Mouse (Mus musculus) macrophage (primary cell): ENCODE measurements around the gene Zbtb11. TPM values are rescaled to one million over a fixed set of nuclear protein-coding genes. Genes with fewer than 3 reads are reported as not detected.
A peak's percentile ranks its signal among the peaks of the same experiment; 100 is the strongest.
"Not testable (repeated sequence)": the region's sequence is repeated elsewhere in the genome, so short reads cannot be mapped to it uniquely, and the experiment has no call there.

Source experiments
- H3K27ac ChIP-seq: fragments of 350-480 bp; formaldehyde crosslinking; 2 replicates; pipeline ENCODE4 v1.9.0; 2021
- H3K36me3 ChIP-seq: fragments of 350-480 bp; formaldehyde crosslinking; 2 replicates; pipeline ENCODE4 v1.9.0; 2021; ENCODE audit errors: inconsistent target
- H3K4me3 ChIP-seq: fragments of 350-480 bp; formaldehyde crosslinking; 2 replicates; pipeline ENCODE4 v1.9.0; 2021; ENCODE audit errors: inconsistent target
- H3K79me2 ChIP-seq: fragments of 350-480 bp; formaldehyde crosslinking; 2 replicates; pipeline ENCODE4 v1.9.0; 2021; ENCODE audit errors: inconsistent target
- WGBS: methylation state at CpG from one replicate; pipeline ENCODE4 v1.1.7; 2026; ENCODE audit warnings: inconsistent platforms; ENCODE audit not compliant: missing documents; 5-methylcytosine and 5-hydroxymethylcytosine counted together
- polyA plus RNA-seq: library from polyadenylated mRNA; stranded (reverse); fragments of 250-400 nt; gene quantifications from 3 replicates; pipeline ENCODE4 v1.2.4, GENCODE M21; 2018; ENCODE audit warnings: inconsistent platforms
- total RNA-seq, 78 experiments: library from RNA; depleted of rRNA; stranded (reverse); fragments of 250-400 nt; gene quantifications; 1 replicate in 9 of 78; 2 replicates in 24 of 78; 3 replicates in 43 of 78; 4 replicates in 2 of 78; pipeline ENCODE4 v1.2.4; 2018; ENCODE audit warnings: inconsistent platforms in 56 of 78

Gene Zbtb11
- 100 to 1,000 TPM in 1 of 26 experiments, 10 to 100 TPM in 25; 38.9 to 110 (median 62.3) TPM for total RNA-seq (2018; cell fraction: chromatin; rRNA removed)
- 10 to 100 TPM in 8 of 26 experiments, 1 to 10 TPM in 18; 6.6 to 11.4 (median 9.4) TPM for total RNA-seq (2018; cell fraction: cytosol; rRNA removed)
- 10 to 100 TPM; 24.9 to 53.9 (median 39.3) TPM for total RNA-seq (2018; cell fraction: nucleus; rRNA removed)
- 5.5 to 8.8 TPM (median 7.3 TPM) in 3 replicates for polyA plus RNA-seq

- under 1% methylated on average over 74 of the region's 86 CpGs for WGBS
- peaks cover 32% of the 10 kb centered on the region; the same call in 1 of the 2 replicates for H3K36me3 ChIP-seq
- peak within 1 kb of the TSS; percentile 52 for H3K27ac ChIP-seq
- H3K79me2 ChIP-seq: peaks cover 68% of the 10 kb centered on the region
- H3K4me3 ChIP-seq: peak within 1 kb of the TSS; percentile 82
These were observed at the start of gene Zbtb11 for GRCm38 (mm10) chr16:55973431-55974255. Zbtb11 (plus strand) TSS chr16:55973883.

DNA sequence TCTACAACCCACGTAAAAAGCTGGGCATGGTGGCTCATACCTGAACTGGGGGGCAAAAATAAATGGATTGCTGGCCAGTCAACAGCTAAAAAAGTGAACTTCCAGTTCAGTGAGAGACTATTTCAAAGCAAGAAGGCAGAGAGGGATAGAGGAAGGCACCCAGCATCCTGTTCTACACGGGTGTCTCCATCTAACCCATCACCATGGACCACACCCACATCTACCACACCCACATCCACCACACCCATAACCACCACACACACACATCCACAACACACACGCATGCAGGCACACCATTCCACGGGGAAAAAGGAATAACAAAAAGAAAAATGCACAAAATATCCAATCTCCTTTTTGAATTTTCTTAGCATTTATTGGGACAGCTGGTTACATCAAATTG is 49.7 kb upstream of the Zbtb11 start:
- Histone ChIP-seq H3K4me3 (no peak overlapping the region), H3K36me3 (no peaks in the 10 kb centered on the region), H3K79me2 (no peaks in the 10 kb centered on the region), H3K27ac (no peak overlapping the region)
- 75% methylated on average over 4 of the region's 4 CpGs for WGBS

DNA sequence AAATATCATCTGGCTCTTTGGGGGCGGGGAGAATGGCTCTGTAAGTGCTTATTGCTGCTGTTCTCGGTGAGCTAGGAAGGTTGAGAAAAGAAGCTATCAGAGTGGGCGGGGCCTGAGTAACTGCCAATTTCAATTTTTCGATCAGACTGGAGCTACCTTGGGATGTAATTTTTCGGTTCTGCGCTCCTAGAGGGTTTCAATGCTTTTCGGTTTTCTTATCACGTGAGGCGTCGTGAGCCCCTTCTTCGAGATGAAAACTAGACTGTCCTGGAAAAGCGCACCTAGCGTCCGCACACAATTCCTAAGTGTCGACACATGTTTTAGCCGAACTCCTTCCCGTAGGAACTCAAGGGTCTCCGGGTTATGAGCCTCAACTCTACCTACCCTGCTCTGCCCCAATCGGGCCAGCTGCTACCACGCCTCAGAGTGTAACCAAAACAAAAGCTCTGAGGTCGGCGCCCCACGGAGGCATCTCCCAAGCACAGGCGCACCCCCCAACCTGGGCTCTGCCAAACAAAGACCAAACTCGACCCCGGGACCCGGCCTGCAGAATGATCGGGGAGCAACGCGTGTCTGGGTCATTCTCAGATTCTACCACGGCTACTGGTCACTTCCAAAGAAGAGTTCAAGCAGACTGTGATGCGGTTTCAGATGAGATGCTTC is 39.9 kb upstream of the Zbtb11 start:
- Histone ChIP-seq H3K27ac (peak overlapping the region; percentile 15; the same call in 1 of the 2 replicates), H3K36me3 (no peaks in the 10 kb centered on the region), H3K79me2 (no peaks in the 10 kb centered on the region), H3K4me3 (peak overlapping the region; percentile 99)
- under 1% methylated on average over 32 of the region's 32 CpGs for WGBS

DNA sequence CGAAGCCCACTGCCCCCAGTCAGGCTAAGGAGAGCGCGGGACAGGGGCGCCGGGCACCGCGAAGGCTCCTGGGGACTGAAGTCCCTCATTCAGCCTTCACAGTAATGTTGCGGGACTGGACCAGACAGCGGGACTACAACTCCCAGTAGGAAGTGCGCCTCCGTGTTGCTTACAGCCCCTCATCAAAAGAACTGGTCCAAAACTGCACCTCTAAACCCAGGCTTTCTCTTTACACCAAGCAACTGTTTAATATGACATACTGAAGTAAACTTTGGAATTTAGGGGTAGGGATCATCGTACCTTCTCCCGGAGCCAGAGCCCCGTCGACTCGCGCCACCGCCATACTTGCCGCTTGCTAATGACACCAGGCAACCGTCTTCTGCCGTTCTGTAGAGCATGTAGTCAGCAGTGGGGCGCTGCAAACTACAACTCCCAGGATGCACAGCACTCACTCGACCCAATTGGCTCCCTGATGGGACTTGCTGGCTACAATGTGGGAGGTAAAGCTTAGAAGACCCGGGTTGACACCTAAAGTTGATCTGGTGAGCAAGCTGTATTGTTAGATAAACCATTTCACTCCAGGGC is 39.1 kb upstream of the Zbtb11 start, which contains the start of gene Cep97:
Cep97 (minus strand) TSS at position 403 of the 585 bp plus-strand sequence.
- H3K79me2 ChIP-seq: no peaks in the 10 kb centered on the region
- H3K36me3 ChIP-seq: no peaks in the 10 kb centered on the region
- peak within 1 kb of the TSS; percentile 21; the same call in 1 of the 2 replicates for H3K27ac ChIP-seq
- peak within 1 kb of the TSS; percentile 99 for H3K4me3 ChIP-seq
- WGBS: under 1% methylated on average over 24 of the region's 24 CpGs

DNA sequence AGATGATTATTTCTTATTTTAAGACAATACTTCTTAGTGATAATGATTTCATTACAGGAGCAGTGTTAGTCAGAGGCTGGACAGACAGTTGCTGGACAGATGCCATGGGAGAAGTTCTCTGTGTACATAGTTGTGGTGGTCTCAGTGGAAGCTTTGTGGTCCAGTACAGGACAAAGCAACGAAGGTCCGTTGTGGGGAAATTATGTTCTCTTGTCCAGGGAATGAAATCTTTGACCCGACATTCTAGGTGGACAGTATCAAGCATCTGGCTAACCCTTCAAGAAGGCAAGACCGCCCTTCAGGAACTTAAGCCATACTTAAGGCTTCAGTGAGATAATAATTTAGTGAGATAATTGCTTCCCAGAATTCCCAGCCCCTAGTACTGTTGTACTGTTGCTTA is 34.9 kb upstream of the Zbtb11 start:
- no peak overlapping the region for H3K4me3 ChIP-seq
- WGBS: 89% methylated on average over 4 of the region's 4 CpGs
- H3K79me2 ChIP-seq: no peaks in the 10 kb centered on the region
- H3K27ac ChIP-seq: no peak overlapping the region
- no peaks in the 10 kb centered on the region for H3K36me3 ChIP-seq

DNA sequence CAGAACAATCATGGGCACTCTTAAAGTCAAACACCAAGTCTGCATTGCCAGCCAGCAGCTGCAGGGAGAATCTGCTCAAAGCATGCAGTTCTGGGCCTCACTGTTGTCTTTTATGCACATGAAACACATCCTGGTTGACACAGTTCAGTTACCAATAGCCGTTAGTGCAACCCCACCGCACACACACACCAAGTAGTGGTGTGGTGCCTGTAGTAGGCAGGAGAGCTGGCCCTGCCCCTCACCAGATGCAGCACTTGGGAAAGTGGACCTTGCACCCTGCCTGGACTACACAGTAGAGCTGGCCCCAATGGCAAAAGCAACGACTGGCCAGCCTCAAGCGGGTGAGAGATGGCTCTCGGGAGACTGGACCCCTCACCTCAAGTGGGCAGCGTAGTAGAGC is 34.0 kb upstream of the Zbtb11 start:
- Histone ChIP-seq H3K79me2 (no peaks in the 10 kb centered on the region), H3K27ac (no peak overlapping the region), H3K4me3 (no peak overlapping the region), H3K36me3 (no peaks in the 10 kb centered on the region)
- WGBS: 96% methylated on average over 4 of the region's 6 CpGs

- Histone ChIP-seq H3K27ac (no peak overlapping the region), H3K79me2 (no peaks in the 10 kb centered on the region), H3K36me3 (no peaks in the 10 kb centered on the region), H3K4me3 (no peak overlapping the region)
- whole genome bisulfite sequencing: 94% methylated on average over 4 of the region's 4 CpGs
These were observed 32.9 kb upstream of the Zbtb11 start for GRCm38 (mm10) chr16:55940781-55941180.

- no peaks in the 10 kb centered on the region for H3K79me2 ChIP-seq
- 84% methylated on average over 3 of the region's 3 CpGs for WGBS
- no peak overlapping the region for H3K4me3 ChIP-seq
- H3K27ac ChIP-seq: no peak overlapping the region
- no peaks in the 10 kb centered on the region for H3K36me3 ChIP-seq
These were observed 26.4 kb upstream of the Zbtb11 start for GRCm38 (mm10) chr16:55947266-55947665.

- not testable (repeated sequence) for H3K36me3 ChIP-seq, H3K79me2 ChIP-seq, H3K27ac ChIP-seq, H3K4me3 ChIP-seq
- WGBS: 94% methylated on average over 1 of the region's 2 CpGs
These were observed 25.7 kb upstream of the Zbtb11 start for GRCm38 (mm10) chr16:55947876-55948410.

DNA sequence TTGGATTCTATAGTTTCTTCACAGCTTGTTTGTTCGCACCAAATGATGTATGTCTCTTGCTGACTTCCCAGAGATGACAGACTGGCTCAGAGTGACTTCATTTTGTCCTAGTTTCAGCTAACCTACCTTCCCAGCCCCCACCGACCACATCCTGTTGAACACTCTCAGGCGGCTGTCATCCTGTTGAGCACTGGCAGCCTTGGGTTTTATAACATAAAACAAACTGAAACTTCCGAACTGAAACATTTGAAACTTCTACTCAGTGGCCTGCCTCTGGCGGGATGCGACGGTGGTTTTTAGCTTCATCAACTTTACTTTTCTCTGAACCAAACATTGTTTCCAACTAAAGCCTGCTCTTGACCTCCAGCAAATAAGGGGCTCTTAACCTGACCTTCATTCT is 24.7 kb upstream of the Zbtb11 start:
- no peaks in the 10 kb centered on the region for H3K36me3 ChIP-seq
- peak overlapping the region; percentile 24; the same call in 1 of the 2 replicates for H3K27ac ChIP-seq
- H3K79me2 ChIP-seq: no peaks in the 10 kb centered on the region
- 3% methylated on average over 7 of the region's 7 CpGs for WGBS
- H3K4me3 ChIP-seq: no peak overlapping the region

- 86% methylated on average over 3 of the region's 3 CpGs for WGBS
- no peak overlapping the region for H3K27ac ChIP-seq
- H3K4me3 ChIP-seq: no peak overlapping the region
- H3K79me2 ChIP-seq: no peaks in the 10 kb centered on the region
- H3K36me3 ChIP-seq: no peaks in the 10 kb centered on the region
These were observed 23.2 kb upstream of the Zbtb11 start for GRCm38 (mm10) chr16:55950462-55950861.

DNA sequence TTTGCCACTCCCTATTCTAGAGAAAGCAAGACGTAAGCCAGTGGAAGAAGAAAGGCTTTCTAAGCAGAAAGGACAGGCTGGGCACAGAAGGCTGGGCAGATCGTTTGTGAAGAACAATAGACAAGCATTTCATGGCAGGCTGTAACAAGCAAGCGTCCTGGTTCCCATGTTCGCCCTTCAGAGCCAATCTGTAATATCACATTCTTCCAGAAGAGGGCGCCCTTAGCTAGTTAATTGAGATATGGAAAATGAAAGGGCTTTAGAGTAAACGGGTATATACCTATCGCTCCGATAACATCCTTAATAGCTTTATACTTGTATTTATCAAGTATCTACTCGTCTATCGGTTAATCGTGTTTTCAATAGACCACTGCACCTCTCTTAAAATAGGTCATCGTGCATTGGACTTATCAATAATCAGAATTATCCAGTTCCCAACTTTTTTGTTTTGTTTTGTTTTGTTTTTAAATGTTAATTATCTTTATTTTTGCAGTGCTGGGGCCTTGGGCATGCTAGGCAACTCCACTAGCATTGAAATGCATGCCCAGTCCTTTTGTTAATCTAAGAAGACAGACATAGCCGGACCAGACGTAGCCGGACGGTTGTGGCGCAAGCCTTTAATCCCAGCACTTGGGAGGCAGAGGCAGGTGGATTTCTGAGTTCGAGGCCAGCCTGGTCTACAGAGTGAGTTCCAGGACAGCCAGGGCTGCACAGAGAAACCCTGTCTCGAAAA is 22.6 kb upstream of the Zbtb11 start:
- no peaks in the 10 kb centered on the region for H3K79me2 ChIP-seq
- WGBS: 7% methylated on average over 14 of the region's 19 CpGs

GRCm38 (mm10) chr16:55951679-55952327 is 21.9 kb upstream of the Zbtb11 start:
- WGBS: 53% methylated on average over 7 of the region's 7 CpGs
- no peaks in the 10 kb centered on the region for H3K36me3 ChIP-seq
- H3K79me2 ChIP-seq: no peaks in the 10 kb centered on the region
- H3K4me3 ChIP-seq: peak overlapping the region; percentile 45
- H3K27ac ChIP-seq: no peak overlapping the region

More for the DNA sequence above, 22.6 kb upstream of the Zbtb11 start:
- Histone ChIP-seq H3K27ac (peak overlapping the region; percentile 14; the same call in 1 of the 2 replicates), H3K4me3 (peak overlapping the region; percentile 45), H3K36me3 (no peaks in the 10 kb centered on the region)
